Mouse (Mus musculus): ENCODE measurements at regions not wholly inside any gene's neighbourhood (a gene's known extent, or its start where the extent isn't known, plus 50 kb on each side); places are given as distances from the start of the nearest gene placed in this dataset.

DNA sequence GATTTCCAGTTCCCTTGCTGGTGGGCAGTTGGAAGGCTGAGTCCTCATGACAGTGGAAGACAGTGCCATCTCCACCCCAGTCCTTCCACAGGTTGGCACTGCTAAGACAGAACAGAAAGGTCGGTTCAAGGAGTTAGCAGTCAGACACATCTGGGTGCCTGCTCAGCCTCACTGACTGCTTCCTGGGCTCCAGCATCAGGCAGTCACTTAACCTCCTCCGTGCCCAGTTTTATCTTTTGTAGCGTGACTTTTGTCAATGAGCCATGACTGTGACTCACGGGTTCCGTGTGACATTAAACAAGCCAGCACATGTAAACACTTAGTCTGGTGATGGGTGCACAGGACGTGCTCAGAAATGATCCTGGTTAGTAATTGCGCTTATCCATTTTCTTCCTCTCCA is 363.1 kb upstream of the Gm10131 start:
- ATAC-seq (replicated peaks; ENCODE audit: low FRiP score, low TSS enrichment, poor library complexity, severe bottlenecking), result no peak

DNA sequence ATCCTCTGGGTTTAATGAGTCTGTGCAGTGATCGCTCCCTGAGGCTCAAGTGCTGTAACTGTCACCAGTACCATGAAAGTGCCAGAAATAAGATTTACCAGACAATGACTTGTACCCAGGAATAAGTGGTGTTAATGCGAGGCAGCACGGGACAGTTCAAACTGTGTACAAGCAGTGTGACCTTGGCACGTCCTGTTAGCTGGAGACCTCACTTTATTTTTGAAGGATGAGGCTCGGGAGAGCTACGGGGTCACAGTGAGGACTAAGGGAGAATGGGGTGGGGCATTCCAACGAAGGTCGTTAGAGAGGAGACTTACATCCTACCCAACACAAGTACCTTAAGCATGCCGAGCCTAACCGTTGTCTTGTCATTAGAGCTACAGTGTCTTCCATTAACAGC is 362.2 kb upstream of the Gm10131 start:
- ATAC-seq (replicated peaks; ENCODE audit: low FRiP score, low TSS enrichment, poor library complexity, severe bottlenecking), result no peak

DNA sequence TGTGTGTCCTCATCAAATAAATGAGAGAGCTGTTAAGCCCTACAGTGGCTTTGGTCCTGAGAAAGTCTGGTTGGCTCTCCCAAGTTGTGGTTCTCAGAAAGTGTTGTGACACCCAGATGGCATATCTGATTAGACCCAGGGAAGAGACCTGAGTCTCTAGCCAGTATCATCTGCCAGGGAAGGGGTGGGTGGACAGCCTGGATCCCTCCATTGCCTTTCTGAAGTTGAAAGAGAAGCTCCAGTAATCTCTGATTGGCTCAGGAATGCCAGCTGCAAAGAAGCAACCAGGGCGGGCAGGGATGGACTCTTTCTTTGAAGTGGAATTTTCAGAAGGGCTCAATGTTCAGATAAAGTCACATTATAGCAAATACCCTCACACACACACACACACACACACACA is 361.8 kb upstream of the Gm10131 start:
- no peak for ATAC-seq (replicated peaks; ENCODE audit: low FRiP score, low TSS enrichment, poor library complexity, severe bottlenecking)

DNA sequence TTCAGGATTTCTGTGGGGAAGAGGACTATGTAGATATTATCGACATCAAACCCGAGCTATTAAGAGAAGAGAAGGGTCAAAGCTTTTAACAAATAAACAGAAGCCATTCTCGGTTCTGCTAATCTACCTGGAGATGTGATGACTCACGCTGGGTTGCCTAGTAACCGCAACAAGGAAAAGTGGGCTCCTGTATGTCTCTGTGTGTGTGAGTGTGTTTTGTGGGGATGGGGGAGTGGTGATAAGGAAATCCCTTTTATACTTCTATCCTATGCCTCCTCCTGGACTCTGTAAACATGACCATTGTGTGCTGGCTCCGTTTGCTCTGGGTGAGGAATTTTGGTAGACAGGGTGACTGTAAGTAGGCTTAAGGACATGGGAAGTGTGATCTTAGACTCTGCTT is 361.3 kb upstream of the Gm10131 start:
- no peak for ATAC-seq (replicated peaks; ENCODE audit: low FRiP score, low TSS enrichment, poor library complexity, severe bottlenecking)

DNA sequence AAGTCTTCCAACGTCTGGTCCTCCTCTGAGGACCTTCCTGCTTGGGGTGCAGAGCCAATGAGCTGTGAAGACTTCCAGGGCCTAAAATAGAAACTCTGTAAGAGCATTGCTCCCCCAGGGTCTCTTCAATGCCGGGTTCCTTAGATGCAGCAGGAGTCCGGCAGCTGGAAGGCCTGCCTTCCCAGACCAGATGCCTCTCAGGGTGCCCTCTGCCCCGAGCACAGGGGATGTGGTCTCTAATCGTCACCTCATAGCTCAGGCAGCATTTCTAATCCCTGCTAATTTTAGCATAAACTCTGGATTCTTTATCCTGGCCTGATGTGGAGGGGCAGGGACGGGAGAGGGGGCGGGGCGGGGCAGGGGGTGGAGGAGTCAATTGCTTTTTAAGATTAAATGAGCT is 360.9 kb upstream of the Gm10131 start:
- no peak for ATAC-seq (replicated peaks; ENCODE audit: low FRiP score, low TSS enrichment, poor library complexity, severe bottlenecking)

GRCm38 (mm10) chr8:34469091-34469490 is 357.6 kb upstream of the Gm10131 start:
- no peak for ATAC-seq (replicated peaks; ENCODE audit: low FRiP score, low TSS enrichment, poor library complexity, severe bottlenecking)

- ATAC-seq (replicated peaks; ENCODE audit: low FRiP score, low TSS enrichment, poor library complexity, severe bottlenecking), result no peak
Measured at GRCm38 (mm10) chr8:34466786-34467364, 355.3 kb upstream of the Gm10131 start.

- no peak for ATAC-seq (replicated peaks; ENCODE audit: low FRiP score, low TSS enrichment, poor library complexity, severe bottlenecking)
Measured at GRCm38 (mm10) chr8:34465398-34465797, 353.9 kb upstream of the Gm10131 start.

DNA sequence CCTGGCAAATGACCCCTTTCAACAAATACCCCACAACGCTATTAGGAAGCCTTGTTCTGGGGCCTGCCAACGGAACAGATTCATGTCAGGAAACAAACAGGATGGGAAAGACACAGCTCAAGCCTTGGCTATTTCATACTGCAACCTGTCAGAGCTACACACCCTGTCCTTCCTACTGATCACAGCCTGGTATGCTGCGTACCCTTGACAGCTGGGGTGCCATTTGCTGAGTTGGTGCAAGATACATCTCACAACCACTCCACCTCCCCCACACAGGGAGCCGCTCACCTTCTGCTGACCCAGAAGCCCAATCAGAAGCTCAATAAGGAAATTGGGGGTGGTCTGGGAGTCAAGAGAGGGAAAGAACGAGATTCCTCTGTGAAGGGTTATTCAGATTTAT is 350.7 kb upstream of the Gm10131 start:
- ATAC-seq (replicated peaks; ENCODE audit: low FRiP score, low TSS enrichment, poor library complexity, severe bottlenecking), result no peak

- no peak for ATAC-seq (replicated peaks; ENCODE audit: low FRiP score, low TSS enrichment, poor library complexity, severe bottlenecking)
Measured at GRCm38 (mm10) chr8:34458300-34458699, 346.8 kb upstream of the Gm10131 start.

- ATAC-seq (replicated peaks; ENCODE audit: low FRiP score, low TSS enrichment, poor library complexity, severe bottlenecking), result no peak
Measured at GRCm38 (mm10) chr8:34456543-34456942, 345.0 kb upstream of the Gm10131 start.

- no peak for ATAC-seq (replicated peaks; ENCODE audit: low FRiP score, low TSS enrichment, poor library complexity, severe bottlenecking)
Measured at GRCm38 (mm10) chr8:34455376-34455775, 343.8 kb upstream of the Gm10131 start.

GRCm38 (mm10) chr8:34452811-34453210 is 341.3 kb upstream of the Gm10131 start:
- no peak for ATAC-seq (replicated peaks; ENCODE audit: low FRiP score, low TSS enrichment, poor library complexity, severe bottlenecking)

DNA sequence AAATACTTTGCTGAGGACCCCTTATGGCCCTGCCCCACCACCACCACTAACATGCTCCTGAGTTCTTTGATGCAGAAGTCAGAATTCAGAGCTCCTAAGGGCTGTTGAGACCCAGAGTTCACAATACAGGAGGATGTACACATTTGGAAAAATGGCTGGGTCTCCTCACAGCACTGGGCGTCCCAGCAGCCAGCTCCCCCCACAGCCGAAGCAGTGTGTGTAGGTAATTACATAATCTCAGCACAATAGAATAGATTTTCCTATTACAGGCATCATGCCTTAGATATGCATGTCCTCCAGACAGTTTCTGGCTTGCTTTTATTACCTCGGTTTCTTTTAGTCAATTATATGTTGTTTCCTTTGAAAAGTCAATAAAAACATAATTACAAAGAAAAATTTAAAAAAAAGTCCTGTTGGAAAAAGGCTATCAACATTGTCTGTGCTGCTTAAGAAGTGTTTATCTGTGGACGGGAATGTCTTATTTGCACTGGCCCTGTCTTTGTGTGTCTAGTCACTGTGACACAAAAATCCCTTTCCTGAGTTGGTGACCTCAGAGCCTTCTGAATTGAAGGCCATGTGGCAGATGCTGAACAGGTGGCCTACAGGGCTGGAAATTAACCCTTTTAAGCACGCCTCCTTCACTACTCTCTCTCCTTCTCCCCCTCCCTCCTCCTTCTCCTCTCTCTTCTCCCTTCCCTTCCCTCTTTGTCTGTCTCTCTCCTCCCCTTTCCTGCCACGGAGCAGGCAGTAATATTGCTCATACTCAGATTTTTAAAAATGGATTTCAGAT is 339.9 kb upstream of the Gm10131 start:
- no peak for ATAC-seq (replicated peaks; ENCODE audit: low FRiP score, low TSS enrichment, poor library complexity, severe bottlenecking)

DNA sequence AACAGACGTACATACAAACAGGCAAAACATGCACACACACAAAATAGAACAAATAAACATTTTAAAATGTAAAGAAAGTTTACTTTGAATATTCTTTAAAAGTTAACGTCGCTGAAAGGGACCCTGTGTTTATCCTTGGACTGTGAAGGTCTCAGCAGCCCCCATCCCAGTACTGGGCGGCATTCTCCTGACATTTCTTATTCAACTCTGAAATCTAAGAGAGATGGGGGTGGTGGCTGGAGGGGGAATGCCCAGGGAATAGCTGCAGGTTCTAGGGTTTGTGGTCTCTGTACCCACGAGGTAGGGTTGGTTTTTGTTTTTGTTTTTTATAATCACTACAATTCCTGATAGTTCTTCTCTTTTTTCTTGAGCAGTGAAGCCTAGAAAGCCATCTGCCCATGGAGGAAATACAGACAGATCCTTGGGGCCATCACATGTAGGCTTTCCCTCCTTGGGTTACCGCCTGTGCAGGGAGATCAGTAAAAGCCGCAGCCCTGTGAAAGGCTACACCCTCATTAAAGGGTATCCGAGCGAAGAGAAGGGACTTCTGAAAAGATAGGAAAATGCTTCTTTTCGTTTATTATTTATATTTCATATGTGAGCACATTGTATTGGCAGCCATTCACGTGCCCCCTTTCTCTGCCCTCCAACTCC is 338.0 kb upstream of the Gm10131 start:
- no peak for ATAC-seq (replicated peaks; ENCODE audit: low FRiP score, low TSS enrichment, poor library complexity, severe bottlenecking)

GRCm38 (mm10) chr8:34447880-34448830 is 336.6 kb upstream of the Gm10131 start:
- ATAC-seq (replicated peaks; ENCODE audit: low FRiP score, low TSS enrichment, poor library complexity, severe bottlenecking), result no peak

DNA sequence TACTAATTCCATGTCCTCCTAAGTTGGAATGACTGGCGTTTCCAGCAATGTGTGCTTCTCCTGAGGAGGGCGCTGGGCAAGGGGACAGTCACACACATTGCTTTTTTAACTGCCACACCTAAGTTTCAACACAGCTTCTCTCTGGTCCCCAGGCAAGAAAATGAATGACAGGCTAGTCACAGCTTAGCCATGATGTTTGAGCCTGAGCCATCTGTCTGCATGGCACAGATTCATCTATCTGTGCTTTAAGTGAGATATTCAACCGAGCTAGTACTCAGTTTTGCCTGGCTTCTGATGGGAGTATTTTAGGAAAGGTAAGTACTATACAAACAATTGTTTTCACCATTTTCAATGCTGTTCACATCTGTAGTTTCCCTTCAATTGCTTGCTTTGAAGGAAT is 331.2 kb upstream of the Gm10131 start:
- ATAC-seq (replicated peaks; ENCODE audit: low FRiP score, low TSS enrichment, poor library complexity, severe bottlenecking), result no peak

- ATAC-seq (replicated peaks; ENCODE audit: low FRiP score, low TSS enrichment, poor library complexity, severe bottlenecking), result no peak
Measured at GRCm38 (mm10) chr8:34441756-34442155, 330.2 kb upstream of the Gm10131 start.

- no peak for ATAC-seq (replicated peaks; ENCODE audit: low FRiP score, low TSS enrichment, poor library complexity, severe bottlenecking)
Measured at GRCm38 (mm10) chr8:34440771-34441170, 329.2 kb upstream of the Gm10131 start.

- ATAC-seq (replicated peaks; ENCODE audit: low FRiP score, low TSS enrichment, poor library complexity, severe bottlenecking), result no peak
Measured at GRCm38 (mm10) chr8:34438771-34439170, 327.2 kb upstream of the Gm10131 start.
